Mouse (Mus musculus) heart, embryonic 12.5 days (tissue): ENCODE measurements around the gene Diexf. TPM values are rescaled to one million over a fixed set of nuclear protein-coding genes. Genes with fewer than 3 reads are reported as not detected.

ENCODE experiments used
- ATAC-seq: fragments of 200-750 bp; cut with Nextera tagmentation; 2 replicates; pipeline ENCODE4 v1.8.0; 2017; ENCODE audit warnings: moderate TSS enrichment, moderate library complexity; ENCODE audit not compliant: insufficient number of reproducible peaks, low FRiP score
- H3K27ac ChIP-seq: fragments of 300-500 bp; sonication (generic); 2 replicates; pipeline ENCODE4 v1.5.1; 2016; ENCODE audit warnings: mild to moderate bottlenecking, moderate library complexity; ENCODE audit not compliant: poor library complexity, severe bottlenecking
- H3K27me3 ChIP-seq: fragments of 300-500 bp; sonication (generic); replicated peaks from 2 replicates; pipeline ENCODE4 v1.6.1; 2016; ENCODE audit warnings: mild to moderate bottlenecking, moderate library complexity
- H3K36me3 ChIP-seq: fragments of 300-500 bp; sonication (generic); 2 replicates; pipeline ENCODE4 v1.6.1; 2016; ENCODE audit warnings: mild to moderate bottlenecking, moderate library complexity
- H3K4me1 ChIP-seq: fragments of 300-500 bp; sonication (generic); replicated peaks from 2 replicates; pipeline ENCODE4 v1.6.1; 2016; ENCODE audit warnings: mild to moderate bottlenecking
- H3K4me2 ChIP-seq: fragments of 300-500 bp; sonication (generic); 2 replicates; pipeline ENCODE4 v1.6.1; 2016; ENCODE audit warnings: mild to moderate bottlenecking, moderate library complexity
- H3K4me3 ChIP-seq: fragments of 300-500 bp; sonication (generic); 2 replicates; pipeline ENCODE4 v1.5.1; 2016; ENCODE audit warnings: mild to moderate bottlenecking
- H3K9ac ChIP-seq: fragments of 300-500 bp; sonication (generic); 2 replicates; pipeline ENCODE4 v1.6.1; 2016; ENCODE audit warnings: mild to moderate bottlenecking, moderate library complexity
- H3K9me3 ChIP-seq: fragments of 300-500 bp; sonication (generic); replicated peaks from 2 replicates; pipeline ENCODE4 v1.6.1; 2016; ENCODE audit warnings: mild to moderate bottlenecking, moderate library complexity
- WGBS: fragments of 180-500 bp; shearing (Covaris S2); methylation state at CpG from one replicate; pipeline ENCODE4 v1.1.7; 2016; 5-methylcytosine and 5-hydroxymethylcytosine counted together
- polyA plus RNA-seq: library from polyadenylated mRNA; unstranded; fragments of >200 nt; fragmentation: Nextera tagmentation; extraction: Ambion mirVana; gene quantifications from 2 replicates; pipeline ENCODE4 v1.2.1, GENCODE M21; 2016

The Diexf gene
- polyA plus RNA-seq, 1 experiment from 2014 or later: 4.8 TPM

DNA sequence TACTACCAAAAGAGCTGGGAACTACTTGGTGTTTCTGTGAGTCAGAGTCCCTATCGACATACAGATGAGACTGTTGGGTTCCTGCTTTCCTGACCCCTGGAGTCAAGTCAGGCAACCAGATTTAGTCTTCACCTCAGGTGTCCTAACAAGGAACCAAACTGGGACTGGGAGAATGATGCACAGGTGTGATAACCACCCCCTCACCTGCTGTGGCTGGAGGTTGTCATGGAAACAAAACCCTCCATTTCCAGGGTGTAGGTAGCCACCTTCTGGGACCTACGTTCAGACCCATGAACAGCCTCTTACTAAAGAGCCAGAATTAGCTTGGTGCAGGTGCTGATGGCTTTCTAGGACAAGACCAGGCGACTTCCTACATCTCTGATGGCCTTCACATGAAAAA lies 27.1 kb downstream of the Diexf start:
- 77% methylated on average over 3 of the region's 3 CpGs for WGBS
- no peak overlapping the region for H3K4me3 ChIP-seq
- no peak overlapping the region for H3K4me2 ChIP-seq
- ATAC-seq: no peak
- no peak overlapping the region for H3K9ac ChIP-seq
- no peaks in the 10 kb centered on the region for H3K9me3 ChIP-seq
- no peak overlapping the region for H3K27ac ChIP-seq
- no peaks in the 10 kb centered on the region for H3K27me3 ChIP-seq
- no peaks in the 10 kb centered on the region for H3K4me1 ChIP-seq
- peaks cover 43% of the 10 kb centered on the region for H3K36me3 ChIP-seq

DNA sequence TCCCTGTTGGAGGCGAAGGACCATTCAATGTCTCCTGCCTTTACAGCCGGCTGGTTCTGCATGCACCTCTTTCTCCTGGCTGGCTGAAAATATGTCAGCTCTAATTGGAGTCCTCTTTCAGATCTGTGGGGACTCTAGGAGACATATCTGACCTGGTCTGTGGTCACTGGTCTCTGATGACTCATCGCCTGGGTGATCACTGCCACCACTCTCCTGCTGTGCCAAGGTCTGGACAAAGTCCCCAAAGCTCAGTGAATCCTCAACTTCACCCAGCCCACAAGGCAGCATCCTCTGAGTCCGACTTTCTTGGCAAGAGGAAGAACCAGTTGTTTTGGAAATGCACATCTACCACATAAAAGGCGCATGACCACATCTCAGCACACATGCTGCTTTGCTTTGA lies 27.5 kb downstream of the Diexf start:
- no peaks in the 10 kb centered on the region for H3K9me3 ChIP-seq
- no peak overlapping the region for H3K27ac ChIP-seq
- H3K4me3 ChIP-seq: no peak overlapping the region
- peaks cover 40% of the 10 kb centered on the region for H3K36me3 ChIP-seq
- no peak for ATAC-seq
- H3K9ac ChIP-seq: no peak overlapping the region
- H3K4me2 ChIP-seq: no peak overlapping the region
- H3K27me3 ChIP-seq: no peaks in the 10 kb centered on the region
- 82% methylated on average over 5 of the region's 5 CpGs for WGBS
- no peaks in the 10 kb centered on the region for H3K4me1 ChIP-seq

DNA sequence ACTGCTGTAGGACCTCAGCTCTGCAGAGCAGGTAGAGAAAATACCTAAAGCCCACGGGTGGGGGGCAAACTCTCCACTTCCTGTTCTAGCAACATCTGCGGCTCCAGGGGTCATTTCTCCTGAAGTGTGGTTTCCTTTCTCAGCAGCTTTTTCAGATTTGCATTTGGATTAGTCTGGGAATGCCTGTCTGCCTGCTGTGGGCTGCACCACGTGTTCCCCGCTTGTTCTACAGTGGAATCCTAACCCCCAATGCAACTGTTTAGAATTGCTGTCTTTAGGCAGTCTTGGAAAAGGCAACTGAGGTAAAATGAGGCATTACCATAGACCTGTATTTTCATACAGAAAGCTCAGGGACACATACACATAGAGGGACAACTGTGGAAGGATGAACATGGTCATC lies 28.0 kb downstream of the Diexf start:
- H3K4me3 ChIP-seq: no peak overlapping the region
- 40% methylated on average over 4 of the region's 4 CpGs for WGBS
- ATAC-seq: no peak

DNA sequence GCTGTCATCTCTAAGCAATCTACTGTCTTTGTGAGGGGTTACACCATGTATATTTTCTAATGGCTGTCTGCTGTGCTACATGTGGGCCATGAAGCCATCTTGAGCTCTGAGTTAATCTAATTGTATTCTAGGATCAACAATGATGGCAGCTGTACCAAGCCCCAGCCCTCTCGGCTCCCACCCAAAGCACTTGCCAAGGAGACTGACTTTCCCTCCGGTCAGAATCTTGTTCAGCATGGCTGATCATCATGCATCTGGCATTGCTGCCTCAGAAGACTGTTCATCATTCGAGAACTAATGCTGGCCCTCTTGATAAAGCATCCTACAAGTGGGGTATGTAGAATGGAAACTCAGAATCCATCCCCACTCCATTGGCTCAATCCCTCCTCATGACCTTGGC lies 31.1 kb downstream of the Diexf start:
- H3K4me1 ChIP-seq: no peaks in the 10 kb centered on the region
- WGBS: 87% methylated on average over 3 of the region's 3 CpGs
- H3K9me3 ChIP-seq: no peaks in the 10 kb centered on the region
- H3K27ac ChIP-seq: no peak overlapping the region
- H3K36me3 ChIP-seq: peaks cover 7% of the 10 kb centered on the region; the same call in 1 of the 2 replicates
- no peak overlapping the region for H3K9ac ChIP-seq
- H3K4me2 ChIP-seq: no peak overlapping the region
- H3K27me3 ChIP-seq: no peaks in the 10 kb centered on the region
- no peak for ATAC-seq
- H3K4me3 ChIP-seq: no peak overlapping the region

More for the DNA sequence above, 28.0 kb downstream of the Diexf start:
- peaks cover 35% of the 10 kb centered on the region for H3K36me3 ChIP-seq
- no peaks in the 10 kb centered on the region for H3K4me1 ChIP-seq
- H3K9ac ChIP-seq: no peak overlapping the region
- H3K4me2 ChIP-seq: no peak overlapping the region
- no peaks in the 10 kb centered on the region for H3K27me3 ChIP-seq
- no peaks in the 10 kb centered on the region for H3K9me3 ChIP-seq
- no peak overlapping the region for H3K27ac ChIP-seq

DNA sequence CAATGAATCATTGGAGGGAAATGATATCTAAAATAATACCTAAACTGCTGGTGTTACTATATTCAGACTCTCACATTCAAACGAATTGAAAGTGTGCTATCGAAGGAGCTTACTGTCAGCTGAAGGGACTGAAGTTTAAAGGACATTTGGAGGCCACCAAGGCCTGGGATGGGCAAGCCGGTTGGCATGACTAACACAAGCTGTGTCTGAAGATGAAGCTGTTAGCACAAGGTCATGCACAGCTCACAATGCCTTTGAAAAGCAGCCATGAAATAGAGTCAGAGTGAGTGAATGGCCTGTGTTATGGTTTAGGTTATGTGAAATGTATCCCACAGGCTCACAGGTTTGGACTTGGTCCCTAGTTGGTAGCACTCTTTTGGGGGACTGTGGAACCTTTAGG lies 36.5 kb downstream of the Diexf start:
- no peak for ATAC-seq
- Histone ChIP-seq H3K4me3 (no peak overlapping the region), H3K4me2 (no peak overlapping the region), H3K9me3 (no peaks in the 10 kb centered on the region), H3K9ac (no peak overlapping the region), H3K27me3 (no peaks in the 10 kb centered on the region), H3K27ac (no peak overlapping the region), H3K36me3 (no peaks in the 10 kb centered on the region), H3K4me1 (no peaks in the 10 kb centered on the region)
- WGBS: 64% methylated on average over 3 of the region's 3 CpGs

DNA sequence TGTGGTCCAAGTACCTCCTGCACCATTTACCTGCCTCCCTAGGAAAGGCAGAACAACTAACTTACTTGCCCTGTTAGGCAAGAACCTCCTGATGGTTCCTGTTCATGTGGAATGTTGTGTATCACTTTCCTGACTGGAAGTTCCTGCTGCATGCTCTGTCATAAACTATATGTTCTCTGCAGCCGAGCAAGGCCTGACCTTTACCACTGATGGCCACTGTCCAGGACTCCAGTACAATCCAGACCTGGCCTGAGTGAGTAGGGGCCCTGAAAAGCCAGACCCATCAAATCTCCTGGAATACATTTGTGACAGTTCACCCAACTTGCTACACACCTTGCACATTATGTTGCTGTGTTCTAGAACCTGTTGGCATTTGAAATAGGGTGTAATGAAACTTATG lies 37.3 kb downstream of the Diexf start:
- no peaks in the 10 kb centered on the region for H3K27me3 ChIP-seq
- H3K4me2 ChIP-seq: no peak overlapping the region
- H3K4me3 ChIP-seq: no peak overlapping the region
- no peaks in the 10 kb centered on the region for H3K9me3 ChIP-seq
- 55% methylated on average over 1 of the region's 1 CpGs for WGBS
- no peak for ATAC-seq
- H3K9ac ChIP-seq: no peak overlapping the region
- no peaks in the 10 kb centered on the region for H3K36me3 ChIP-seq
- no peaks in the 10 kb centered on the region for H3K4me1 ChIP-seq
- no peak overlapping the region for H3K27ac ChIP-seq

DNA sequence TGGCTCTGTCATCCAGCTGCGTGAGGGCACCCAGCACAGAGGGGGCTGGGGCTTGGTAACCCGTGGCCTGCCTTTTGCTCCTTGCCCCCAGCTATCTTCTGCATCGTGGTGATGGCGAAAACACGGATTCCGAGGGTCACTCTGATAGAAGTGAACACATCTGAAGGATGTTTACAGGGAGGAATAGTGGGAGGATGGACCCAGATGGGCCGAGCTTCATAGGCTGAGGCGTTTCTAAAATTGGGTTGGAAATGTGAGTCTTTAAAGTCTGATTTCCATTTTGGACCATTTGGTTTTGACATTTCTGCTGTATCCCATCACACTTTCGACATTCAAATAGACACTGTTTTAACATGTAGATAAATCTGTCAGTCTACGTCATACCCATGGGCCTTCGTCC lies 39.2 kb downstream of the Diexf start:
- no peaks in the 10 kb centered on the region for H3K36me3 ChIP-seq
- no peaks in the 10 kb centered on the region for H3K9me3 ChIP-seq
- no peak overlapping the region for H3K9ac ChIP-seq
- WGBS: 83% methylated on average over 11 of the region's 11 CpGs
- H3K4me3 ChIP-seq: no peak overlapping the region
- H3K4me1 ChIP-seq: no peaks in the 10 kb centered on the region
- ATAC-seq: no peak
- no peak overlapping the region for H3K27ac ChIP-seq
- no peaks in the 10 kb centered on the region for H3K27me3 ChIP-seq
- no peak overlapping the region for H3K4me2 ChIP-seq

DNA sequence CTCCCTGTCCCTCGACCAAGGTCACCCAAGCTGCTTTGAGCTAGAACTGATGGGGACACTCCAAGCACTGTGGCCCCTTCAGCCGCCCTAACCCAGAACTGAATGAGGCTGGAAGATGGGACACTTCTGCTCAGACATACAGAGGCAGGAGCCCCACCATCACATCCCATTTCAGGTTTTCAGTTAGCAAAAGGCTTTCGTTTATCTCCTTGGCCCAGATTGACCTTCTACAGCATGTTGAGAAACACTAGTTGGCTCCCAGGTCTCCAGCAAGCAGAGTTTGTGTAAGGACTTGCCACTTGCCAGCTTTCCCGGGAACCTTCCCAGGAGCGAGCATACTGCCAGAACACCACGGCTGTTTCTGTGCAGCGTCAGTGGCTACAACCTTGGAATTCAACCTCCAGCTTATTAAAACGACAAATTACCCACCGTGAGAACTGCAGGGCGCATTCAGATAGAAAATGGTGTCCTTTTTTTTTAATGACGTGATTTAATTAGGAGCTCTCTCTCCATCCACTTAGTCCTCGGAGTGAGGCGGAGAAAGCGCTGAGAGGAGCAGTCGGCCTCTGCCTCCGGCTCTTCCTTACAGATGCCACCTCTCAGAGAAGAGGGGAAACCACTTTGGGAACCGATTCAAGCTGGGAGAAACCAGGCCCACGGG lies 39.7 kb downstream of the Diexf start:
- no peaks in the 10 kb centered on the region for H3K9me3 ChIP-seq
- no peak overlapping the region for H3K4me3 ChIP-seq
- no peak overlapping the region for H3K4me2 ChIP-seq
- H3K9ac ChIP-seq: no peak overlapping the region
- ATAC-seq: no peak
- H3K36me3 ChIP-seq: no peaks in the 10 kb centered on the region
- no peak overlapping the region for H3K27ac ChIP-seq
- H3K4me1 ChIP-seq: no peaks in the 10 kb centered on the region
- H3K27me3 ChIP-seq: no peaks in the 10 kb centered on the region
- 71% methylated on average over 18 of the region's 18 CpGs for WGBS

DNA sequence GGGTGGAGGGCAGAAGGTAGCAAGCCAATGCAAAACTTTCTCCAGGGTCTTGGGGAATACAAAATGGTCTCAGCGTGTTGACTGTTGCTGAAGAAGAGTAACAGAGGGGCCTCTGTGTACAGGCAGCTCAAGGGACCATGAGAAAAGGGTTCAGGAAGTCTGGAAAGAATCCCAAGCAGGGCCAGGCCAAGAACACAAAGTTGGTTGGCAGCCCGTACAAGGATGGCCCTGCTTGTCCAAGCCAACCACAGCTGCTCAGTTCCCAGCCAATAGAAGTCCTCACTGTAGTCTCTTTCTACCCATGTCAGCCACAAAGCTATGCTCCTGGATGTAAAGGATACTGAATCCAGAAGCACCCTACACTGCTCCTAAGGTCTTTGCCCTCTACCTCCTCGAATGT lies 40.4 kb downstream of the Diexf start:
- no peak overlapping the region for H3K4me3 ChIP-seq
- no peaks in the 10 kb centered on the region for H3K4me1 ChIP-seq
- no peaks in the 10 kb centered on the region for H3K27me3 ChIP-seq
- 68% methylated on average over 3 of the region's 3 CpGs for WGBS
- H3K36me3 ChIP-seq: no peaks in the 10 kb centered on the region
- no peak overlapping the region for H3K27ac ChIP-seq
- no peaks in the 10 kb centered on the region for H3K9me3 ChIP-seq
- no peak overlapping the region for H3K4me2 ChIP-seq
- no peak overlapping the region for H3K9ac ChIP-seq
- no peak for ATAC-seq

DNA sequence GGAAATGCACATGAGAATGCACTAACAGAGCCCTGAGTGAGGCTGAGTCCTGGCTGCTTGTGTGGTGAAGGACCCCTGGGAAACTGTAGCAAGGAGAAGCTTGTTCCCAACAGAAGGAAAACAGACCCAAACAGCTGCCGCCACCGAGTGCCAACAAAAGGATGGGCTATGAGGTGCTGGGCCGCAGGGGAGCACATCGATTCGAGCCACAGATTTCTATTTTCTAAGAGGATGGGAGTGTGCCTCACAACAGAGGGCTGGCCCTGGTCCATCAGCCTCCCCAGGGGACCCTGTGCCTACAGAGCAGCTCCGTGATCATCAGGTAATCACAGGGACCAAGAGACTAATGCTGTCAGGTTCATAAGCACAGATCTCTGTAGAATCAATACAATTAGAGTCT lies 40.9 kb downstream of the Diexf start:
- H3K27me3 ChIP-seq: no peaks in the 10 kb centered on the region
- ATAC-seq: no peak
- H3K36me3 ChIP-seq: no peaks in the 10 kb centered on the region

DNA sequence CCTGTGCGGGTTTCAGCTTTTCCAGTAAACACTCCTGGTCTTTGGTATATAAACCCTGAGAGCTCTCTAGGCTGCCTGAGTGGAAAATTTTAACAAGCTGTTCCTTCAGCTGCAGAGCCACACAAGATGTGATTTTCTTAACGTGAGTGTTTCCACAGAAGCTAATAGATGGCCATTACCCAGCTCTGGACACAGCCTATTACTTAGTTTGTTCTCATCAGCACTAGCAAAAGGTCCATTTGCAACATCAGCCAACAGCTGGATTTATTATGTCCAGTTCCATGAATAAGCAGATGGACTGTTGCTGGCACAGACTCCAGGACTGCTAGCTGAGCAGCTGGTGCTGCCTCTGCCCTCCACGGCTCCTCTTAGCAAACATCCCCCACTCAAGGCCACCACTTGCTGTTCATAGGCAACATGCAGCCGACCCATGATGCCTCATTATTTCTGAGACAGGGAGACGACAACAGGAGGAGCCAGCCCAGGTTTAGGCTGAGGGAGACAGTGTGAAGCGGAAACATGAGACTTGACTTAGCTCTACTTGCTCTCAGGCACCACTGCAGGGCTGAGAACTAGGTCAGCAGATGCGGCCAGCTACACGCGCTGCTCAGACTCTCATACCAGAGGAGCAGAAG lies 43.1 kb downstream of the Diexf start:
- 56% methylated on average over 9 of the region's 9 CpGs for WGBS
- no peaks in the 10 kb centered on the region for H3K36me3 ChIP-seq
- 0 out of 2 replicates have a peak, but pooled peaks cover 3% of the 10 kb centered on the region for H3K4me1 ChIP-seq
- no peak overlapping the region for H3K4me3 ChIP-seq
- no peaks in the 10 kb centered on the region for H3K9me3 ChIP-seq
- H3K27ac ChIP-seq: no peak overlapping the region
- no peak overlapping the region for H3K9ac ChIP-seq
- ATAC-seq: no peak
- no peaks in the 10 kb centered on the region for H3K27me3 ChIP-seq
- H3K4me2 ChIP-seq: no peak overlapping the region

More for the DNA sequence above, 40.9 kb downstream of the Diexf start:
- H3K9ac ChIP-seq: no peak overlapping the region
- H3K4me3 ChIP-seq: no peak overlapping the region
- no peaks in the 10 kb centered on the region for H3K9me3 ChIP-seq
- WGBS: 79% methylated on average over 6 of the region's 6 CpGs
- H3K27ac ChIP-seq: no peak overlapping the region
- H3K4me2 ChIP-seq: no peak overlapping the region
- H3K4me1 ChIP-seq: no peaks in the 10 kb centered on the region
